Mouse (Mus musculus) CD4-positive naive resting alpha-beta T cell, adult 76 days (primary cell): ENCODE data around the gene Map3k11. TPM values are rescaled to one million over a fixed set of nuclear protein-coding genes. Genes with fewer than 3 reads are reported as not detected.

ENCODE experiments used
- total RNA-seq: library from RNA; stranded (reverse); gene quantifications from one replicate; pipeline ENCODE4 v1.2.4, GENCODE M21; 2023

The Map3k11 gene
- 50.6 TPM for total RNA-seq

DNA sequence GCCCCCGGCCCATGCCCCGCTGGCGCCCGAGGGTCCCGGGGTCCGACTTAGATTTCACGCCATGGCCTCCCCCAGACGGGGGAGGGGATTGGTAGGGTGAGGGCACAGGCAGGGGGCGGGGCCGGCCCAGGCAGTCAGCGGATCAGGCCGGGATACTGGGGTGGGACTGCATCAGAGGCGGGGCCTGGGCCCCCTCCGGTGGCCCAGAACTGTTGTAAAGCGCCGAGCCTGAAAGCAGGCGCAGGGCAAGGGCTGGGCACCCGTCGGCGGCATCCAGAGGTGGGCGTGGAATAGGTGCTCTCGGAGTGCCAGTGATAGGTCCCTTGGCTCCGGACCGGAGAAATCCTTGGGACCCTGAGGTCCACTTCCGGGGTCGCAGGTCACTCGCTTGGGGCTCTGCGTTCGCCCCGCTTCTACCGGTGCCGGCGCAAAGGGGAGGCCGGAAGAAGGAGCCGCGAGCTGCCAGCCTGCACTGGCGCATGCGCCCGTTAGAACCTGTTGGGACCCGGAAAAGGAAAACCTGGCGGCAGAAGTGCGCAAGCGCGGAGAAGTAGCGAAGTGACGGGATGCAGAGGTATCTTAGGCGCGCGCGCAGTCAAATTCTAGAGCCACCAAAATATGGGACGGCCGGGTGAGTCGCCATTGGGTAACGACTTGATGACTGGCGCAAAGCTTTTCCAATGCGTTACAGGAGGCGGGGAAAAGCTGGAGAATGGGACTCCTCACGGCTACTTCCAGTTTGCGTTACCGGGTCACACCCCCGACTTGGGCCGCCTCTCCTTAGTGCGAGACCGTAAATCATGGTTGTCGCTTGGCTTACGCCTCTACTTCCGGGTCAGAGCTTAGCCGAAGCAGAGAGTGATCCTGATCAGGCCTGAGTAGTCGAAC, at the start of gene Map3k11, which contains the start of gene Pcnx3:
TSS of gene Map3k11 (plus strand) at position 543 of the 888 bp plus-strand sequence.
TSS of gene Pcnx3 (minus strand) at position 709 of the 888 bp plus-strand sequence.

DNA sequence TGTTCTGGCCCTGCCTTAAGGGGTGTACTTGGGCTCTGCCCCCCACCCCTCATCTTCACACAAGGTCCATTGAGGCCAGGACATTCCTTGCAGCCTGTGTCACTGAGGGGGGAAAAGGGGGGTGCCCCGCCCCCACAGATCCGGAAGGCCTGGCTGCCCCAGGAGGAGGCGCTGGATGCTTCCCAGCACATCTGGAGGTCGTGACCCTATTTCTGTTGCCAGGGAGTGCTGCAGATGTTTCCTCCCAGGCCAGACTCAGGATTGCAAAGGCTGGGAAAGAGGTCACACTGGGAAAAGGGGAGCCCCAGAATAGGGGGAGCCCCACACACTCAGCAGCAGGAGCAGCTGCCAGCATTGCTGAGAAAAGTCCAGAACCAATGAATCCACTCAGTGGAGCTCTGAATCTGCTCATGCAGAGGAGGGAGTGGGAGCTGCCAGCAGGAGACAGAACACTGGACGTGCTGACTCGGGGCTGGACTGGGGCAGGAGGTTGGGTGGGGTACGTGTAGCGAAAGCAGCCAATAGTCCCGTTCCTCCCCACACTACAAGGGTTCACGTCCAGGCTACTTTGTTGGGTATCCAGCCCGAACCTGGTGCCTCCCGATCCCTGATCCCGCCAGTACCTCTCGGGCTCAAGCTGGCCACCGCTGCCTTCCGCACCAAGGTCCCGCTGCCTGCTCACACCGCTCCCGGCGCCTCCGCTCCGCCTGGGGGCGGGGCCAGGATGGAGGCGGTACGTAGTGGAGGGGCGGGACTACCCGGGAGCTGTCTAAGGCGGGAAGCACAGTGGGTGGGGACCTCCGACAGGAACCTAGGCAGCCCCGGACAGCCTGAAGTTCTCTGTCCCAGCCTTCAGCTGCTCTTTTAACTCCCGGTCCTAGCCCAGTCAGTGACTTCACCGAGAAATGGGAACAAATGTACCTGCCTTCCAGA, 25.3 kb upstream of the Map3k11 start, which contains the start of gene Sipa1:
TSS of gene Sipa1 (minus strand) at position 727 of the 933 bp plus-strand sequence.

DNA sequence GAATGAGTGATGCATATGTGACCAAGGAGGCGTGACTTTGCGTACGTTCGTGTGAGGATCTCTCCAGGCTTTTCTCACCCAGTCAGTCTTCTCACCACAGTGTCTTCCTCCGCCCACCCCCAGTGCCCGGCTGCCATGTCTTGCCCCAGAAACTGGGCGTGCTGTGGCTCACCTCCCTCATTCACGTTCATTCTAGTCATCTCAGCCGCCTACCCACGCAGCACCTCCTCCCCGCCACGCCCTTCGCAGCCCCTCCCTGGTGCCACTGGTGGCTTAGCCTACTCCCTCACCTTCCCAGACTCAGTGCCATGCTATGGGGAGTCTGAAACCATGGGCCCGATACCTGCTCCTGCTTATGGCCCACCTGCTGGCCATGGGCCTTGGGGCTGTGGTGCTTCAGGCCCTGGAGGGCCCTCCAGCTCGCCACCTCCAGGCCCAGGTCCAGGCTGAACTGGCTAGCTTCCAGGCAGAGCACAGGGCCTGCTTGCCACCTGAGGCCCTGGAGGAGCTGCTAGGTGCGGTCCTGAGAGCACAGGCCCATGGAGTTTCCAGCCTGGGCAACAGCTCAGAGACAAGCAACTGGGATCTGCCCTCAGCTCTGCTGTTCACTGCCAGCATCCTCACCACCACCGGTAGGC, 15.7 kb downstream of the Map3k11 start, which contains the start of gene Kcnk7:
TSS of gene Kcnk7 (plus strand) at position 205 of the 638 bp plus-strand sequence.

DNA sequence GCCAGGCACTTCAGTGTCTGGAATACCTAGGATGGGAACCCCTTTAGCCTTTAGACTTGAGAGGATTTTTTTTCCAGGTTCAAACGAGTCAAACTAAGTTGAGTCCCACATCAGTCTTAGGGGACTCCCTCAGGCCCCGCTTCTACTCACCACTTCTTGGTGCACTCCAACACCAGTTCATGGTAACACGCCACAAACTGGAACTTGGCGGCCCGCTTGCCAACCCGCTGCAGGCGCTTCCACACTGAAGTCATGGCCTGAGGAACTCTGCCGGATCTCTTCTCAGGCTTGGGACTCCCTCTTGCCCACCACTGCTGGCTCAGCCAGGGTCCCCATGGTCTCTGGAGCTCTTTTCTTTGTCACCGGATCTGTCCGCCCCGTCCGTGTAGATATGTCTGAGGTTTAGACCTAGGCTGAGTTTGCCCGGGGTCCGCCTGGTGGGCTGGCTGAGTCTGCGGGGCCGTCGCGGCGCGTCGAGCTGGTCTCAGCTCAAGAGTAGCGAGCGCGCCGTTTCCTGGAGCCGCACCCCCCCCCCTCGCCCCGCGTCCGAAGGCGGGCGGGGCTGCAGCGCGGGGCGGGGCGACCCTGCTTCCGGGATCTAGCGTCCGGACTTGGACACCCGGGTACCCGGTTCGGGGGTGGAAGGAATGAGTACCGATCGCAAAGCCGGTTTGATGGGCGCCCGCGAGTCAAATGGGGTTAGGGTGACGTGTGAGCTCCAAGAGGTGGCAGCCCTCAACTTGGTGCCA, 37.4 kb downstream of the Map3k11 start, which contains the start of gene Ehbp1l1:
TSS of gene Ehbp1l1 (minus strand) at position 551 of the 749 bp plus-strand sequence.

DNA sequence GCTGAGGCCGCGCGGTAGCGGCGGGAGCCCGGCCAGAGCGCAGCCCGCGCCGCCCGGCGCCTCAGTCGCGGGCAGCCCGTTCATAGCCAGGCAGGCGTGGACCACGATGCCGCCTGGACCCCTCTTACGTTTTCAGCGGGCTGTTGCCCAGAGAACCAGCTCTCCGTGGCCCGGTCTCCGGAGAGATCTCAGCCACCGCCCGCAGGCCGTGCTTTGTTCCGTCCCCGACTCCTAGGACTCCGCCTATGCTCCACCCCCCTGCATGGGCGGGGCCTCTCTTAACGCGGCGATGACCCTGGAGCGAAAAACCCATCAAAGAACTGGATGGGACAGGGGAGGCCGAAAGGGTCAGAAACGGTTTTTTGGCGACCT, 40.9 kb downstream of the Map3k11 start, which contains the start of gene Fam89b:
TSS of gene Fam89b (minus strand) at position 210 of the 372 bp plus-strand sequence.

DNA sequence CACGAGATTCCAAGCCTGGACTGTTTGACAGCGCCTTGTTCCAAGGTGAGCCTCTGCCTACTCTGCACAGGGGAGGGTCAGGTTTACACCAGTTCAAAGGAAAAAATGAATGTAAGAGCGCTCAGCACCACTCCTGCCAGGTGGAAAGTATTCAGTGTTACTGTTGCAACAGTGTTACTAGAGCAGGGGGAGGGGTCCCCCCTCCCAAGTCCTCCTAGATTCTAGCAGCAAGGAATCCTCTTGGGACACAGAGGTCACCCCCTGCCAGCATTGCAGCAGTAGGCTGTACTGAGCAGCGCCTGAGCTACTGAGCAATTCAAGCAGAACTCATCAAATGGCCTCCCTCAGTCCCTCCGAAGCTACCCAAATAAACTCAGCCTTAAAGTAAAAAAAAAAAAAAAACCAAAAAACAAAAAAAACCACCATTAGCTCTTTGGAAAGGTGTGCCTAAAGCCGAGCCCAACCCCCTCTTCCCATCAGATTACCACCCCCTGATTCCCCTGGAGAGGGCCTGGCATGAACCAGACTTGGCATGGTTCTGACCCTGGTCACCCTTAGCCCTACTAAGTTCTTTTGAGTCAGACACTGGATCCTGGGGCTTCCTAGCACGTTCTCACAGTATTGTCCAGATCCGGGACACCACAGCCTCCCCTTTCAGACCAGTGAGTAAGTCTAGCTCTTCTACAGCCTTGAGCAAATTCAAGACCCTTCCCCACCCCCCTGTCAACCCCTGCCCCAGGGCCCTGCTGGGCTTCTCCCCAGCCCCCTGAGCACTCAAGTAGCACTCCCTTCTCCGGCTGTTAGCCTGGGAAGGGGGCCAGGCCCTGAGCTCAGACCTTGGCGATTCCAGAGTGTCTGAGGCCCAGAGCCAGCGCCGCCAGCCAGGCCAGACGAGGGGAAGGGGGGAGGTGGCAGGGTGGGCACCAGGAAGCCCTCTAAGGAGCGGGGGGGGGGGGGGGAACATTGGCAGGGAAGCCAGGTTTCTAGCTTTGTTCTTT, 52.1 kb downstream of the Map3k11 start, which contains the start of gene Ltbp3:
TSS of gene Ltbp3 (plus strand) at position 585 of the 998 bp plus-strand sequence.

Other genes starting within 250 kb of the Map3k11 start
- 0.79 TPM for gene Fosl1, start 241.2 kb upstream of the Map3k11 start, total RNA-seq
- gene Ccdc85b, start 230.8 kb upstream of the Map3k11 start, total RNA-seq = 6.2 TPM
- gene Fibp, start 228.1 kb upstream of the Map3k11 start, total RNA-seq = 82.7 TPM
- 43.6 TPM for gene Ctsw, start 220.2 kb upstream of the Map3k11 start, total RNA-seq
- not detected for gene Efemp2, start 214.8 kb upstream of the Map3k11 start, total RNA-seq
- 38.5 TPM for gene Mus81, start 200.3 kb upstream of the Map3k11 start, total RNA-seq
- 1,344 TPM for gene Cfl1, start 198.3 kb upstream of the Map3k11 start, total RNA-seq
- not detected for gene 1700020D05Rik, start 185.0 kb upstream of the Map3k11 start, total RNA-seq
- gene Snx32, start 178.2 kb upstream of the Map3k11 start, total RNA-seq = 4.8 TPM
- not detected for gene Ovol1, start 128.1 kb upstream of the Map3k11 start, total RNA-seq
- gene Ap5b1, start 120.7 kb upstream of the Map3k11 start, total RNA-seq = 17.9 TPM
- 78.0 TPM for gene Rnaseh2c, start 86.9 kb upstream of the Map3k11 start, total RNA-seq
- gene Kat5, start 78.5 kb upstream of the Map3k11 start, total RNA-seq = 144 TPM
- 151 TPM for gene Rela, start 51.3 kb upstream of the Map3k11 start, total RNA-seq
- 171 TPM for gene Sipa1, start 25.0 kb upstream of the Map3k11 start, total RNA-seq
- 181 TPM for gene Pcnx3, start 166 bp downstream of the Map3k11 start, total RNA-seq
- gene Kcnk7, start 15.6 kb downstream of the Map3k11 start, total RNA-seq = not detected
- 30.5 TPM for gene Ehbp1l1, start 37.6 kb downstream of the Map3k11 start, total RNA-seq
- gene Fam89b, start 40.9 kb downstream of the Map3k11 start, total RNA-seq = 18.5 TPM
- gene Ltbp3, start 52.2 kb downstream of the Map3k11 start, total RNA-seq = not detected
- 74.2 TPM for gene Scyl1, start 82.7 kb downstream of the Map3k11 start, total RNA-seq
- 127 TPM for gene Frmd8, start 186.5 kb downstream of the Map3k11 start, total RNA-seq
- 27.0 TPM for gene Slc25a45, start 189.1 kb downstream of the Map3k11 start, total RNA-seq
- 2.3 TPM for gene Tigd3, start 205.4 kb downstream of the Map3k11 start, total RNA-seq
- gene Dpf2, start 224.3 kb downstream of the Map3k11 start, total RNA-seq = 116 TPM
- 0.59 TPM for gene Cdc42ep2, start 236.1 kb downstream of the Map3k11 start, total RNA-seq